Mouse (Mus musculus) forebrain, embryonic 12.5 days (tissue): ENCODE results near the gene Gm10842. TPM values are rescaled to one million over a fixed set of nuclear protein-coding genes. Genes with fewer than 3 reads are reported as not detected.

Source experiments
- ATAC-seq: fragments of 200-750 bp; cut with Nextera tagmentation; 2 replicates; pipeline ENCODE4 v1.8.0; 2017; ENCODE audit warnings: moderate TSS enrichment; ENCODE audit not compliant: low FRiP score
- H3K27ac ChIP-seq: fragments of 300-500 bp; sonication (generic); 2 replicates; pipeline ENCODE4 v1.5.1; 2016; ENCODE audit warnings: mild to moderate bottlenecking
- H3K27me3 ChIP-seq: fragments of 300-500 bp; sonication (generic); 2 replicates; pipeline ENCODE4 v1.6.1; 2016; ENCODE audit warnings: mild to moderate bottlenecking
- H3K36me3 ChIP-seq: fragments of 300-500 bp; sonication (generic); replicated peaks from 2 replicates; pipeline ENCODE4 v1.6.1; 2016; ENCODE audit warnings: mild to moderate bottlenecking
- H3K4me1 ChIP-seq: fragments of 300-500 bp; sonication (generic); 2 replicates; pipeline ENCODE4 v1.6.1; 2016
- H3K4me2 ChIP-seq: fragments of 300-500 bp; sonication (generic); 2 replicates; pipeline ENCODE4 v1.6.1; 2016; ENCODE audit warnings: mild to moderate bottlenecking, moderate library complexity
- H3K4me3 ChIP-seq: fragments of 300-500 bp; sonication (generic); replicated peaks from 2 replicates; pipeline ENCODE4 v1.5.1; 2016; ENCODE audit warnings: mild to moderate bottlenecking
- H3K9ac ChIP-seq: fragments of 300-500 bp; sonication (generic); 2 replicates; pipeline ENCODE4 v1.6.1; 2016; ENCODE audit warnings: mild to moderate bottlenecking
- H3K9me3 ChIP-seq: fragments of 300-500 bp; sonication (generic); 2 replicates; pipeline ENCODE4 v1.6.1; 2016
- WGBS: fragments of 180-500 bp; shearing (Covaris S2); methylation state at CpG from one replicate; pipeline ENCODE4 v1.1.7; 2016; 5-methylcytosine and 5-hydroxymethylcytosine counted together
- polyA plus RNA-seq: library from polyadenylated mRNA; unstranded; fragments of >200 nt; fragmentation: Nextera tagmentation; extraction: Ambion mirVana; gene quantifications from 2 replicates; pipeline ENCODE4 v1.2.1, GENCODE M21; 2016

The Gm10842 gene
- polyA plus RNA-seq, 1 experiment from 2014 or later: not detected

DNA sequence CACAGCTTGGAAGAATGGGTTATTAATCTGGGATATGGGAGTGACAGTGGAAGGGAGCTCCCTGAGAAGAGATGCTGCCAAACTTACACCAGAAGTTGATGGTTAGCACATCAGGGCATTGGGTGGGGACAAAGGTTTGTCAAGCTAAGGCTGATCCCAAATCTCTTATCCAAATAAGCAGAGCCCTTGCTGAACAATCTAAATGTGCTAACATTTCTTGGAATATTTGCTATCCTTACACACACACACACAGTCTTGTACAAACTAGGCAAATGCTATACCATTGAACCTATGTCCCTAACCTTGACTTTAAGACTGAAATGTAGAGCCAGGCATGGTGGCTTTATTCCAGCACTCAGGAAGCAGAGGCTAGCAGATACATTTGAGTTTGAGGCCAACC, 3.1 kb upstream of the Gm10842 start:
- ATAC-seq: no peak
- Histone ChIP-seq H3K4me1 (no peaks in the 10 kb centered on the region), H3K4me3 (no peak overlapping the region), H3K27me3 (no peaks in the 10 kb centered on the region), H3K4me2 (no peak overlapping the region), H3K27ac (no peak overlapping the region), H3K36me3 (peaks cover 24% of the 10 kb centered on the region), H3K9ac (no peak overlapping the region), H3K9me3 (no peaks in the 10 kb centered on the region)

DNA sequence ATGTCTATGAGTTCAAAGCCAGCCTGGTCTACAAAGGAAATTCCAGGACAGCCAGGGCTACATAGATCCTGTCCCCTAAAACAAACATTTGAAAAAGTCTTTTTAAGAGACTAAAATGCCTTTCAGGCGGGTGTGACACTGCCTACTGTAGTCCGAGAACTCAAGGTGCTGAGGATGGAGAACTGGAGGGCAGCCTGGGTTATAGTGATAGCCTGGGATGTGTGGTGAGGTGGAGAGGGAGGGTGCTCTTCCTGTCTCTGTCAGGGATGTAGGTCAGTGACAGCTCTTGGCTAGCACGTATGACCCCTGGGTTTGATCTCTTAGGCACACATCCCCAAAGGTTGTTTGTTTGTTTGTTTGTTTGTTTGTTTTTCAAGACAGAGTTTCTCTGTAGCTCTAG, 2.6 kb upstream of the Gm10842 start:
- WGBS: 87% methylated on average over 3 of the region's 3 CpGs
- H3K27me3 ChIP-seq: no peaks in the 10 kb centered on the region
- no peak overlapping the region for H3K4me2 ChIP-seq
- no peak for ATAC-seq
- H3K36me3 ChIP-seq: peaks cover 20% of the 10 kb centered on the region
- H3K27ac ChIP-seq: no peak overlapping the region
- H3K4me1 ChIP-seq: no peaks in the 10 kb centered on the region
- no peaks in the 10 kb centered on the region for H3K9me3 ChIP-seq
- no peak overlapping the region for H3K4me3 ChIP-seq
- H3K9ac ChIP-seq: no peak overlapping the region

DNA sequence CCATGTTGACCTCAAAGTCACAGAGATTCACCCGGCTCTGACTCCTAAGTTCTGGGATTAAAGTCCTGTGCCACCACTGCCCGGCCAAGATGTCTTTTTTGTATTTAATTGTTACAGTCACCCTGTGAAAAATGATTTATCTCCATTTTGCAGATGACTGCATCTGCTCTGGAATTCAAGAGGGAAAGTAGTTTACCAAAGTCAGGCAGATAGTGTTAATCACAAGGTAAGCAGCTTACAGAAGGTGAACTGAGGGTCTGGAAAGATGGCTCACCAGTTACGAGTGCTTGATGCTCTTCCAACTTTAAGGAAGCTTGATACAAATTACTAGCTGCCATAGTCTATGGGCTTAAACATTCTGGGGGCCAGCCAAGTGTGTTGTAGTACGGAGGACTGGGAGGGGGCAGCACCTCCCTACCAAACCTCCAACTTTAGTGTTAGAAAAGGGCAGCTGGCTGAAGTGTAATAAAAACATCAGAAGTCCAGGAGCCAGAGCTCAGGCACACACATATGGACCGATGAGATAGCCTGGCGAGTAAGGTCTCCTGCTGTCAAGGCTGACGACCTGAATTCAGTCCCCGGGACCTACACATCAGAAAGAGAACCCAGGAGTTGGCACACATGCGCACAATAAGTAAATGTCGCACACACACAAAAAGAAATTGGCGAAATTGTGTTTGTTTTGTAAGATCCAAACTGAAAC, 2.0 kb upstream of the Gm10842 start:
- H3K36me3 ChIP-seq: peaks cover 14% of the 10 kb centered on the region
- H3K27ac ChIP-seq: no peak overlapping the region
- no peak for ATAC-seq

DNA sequence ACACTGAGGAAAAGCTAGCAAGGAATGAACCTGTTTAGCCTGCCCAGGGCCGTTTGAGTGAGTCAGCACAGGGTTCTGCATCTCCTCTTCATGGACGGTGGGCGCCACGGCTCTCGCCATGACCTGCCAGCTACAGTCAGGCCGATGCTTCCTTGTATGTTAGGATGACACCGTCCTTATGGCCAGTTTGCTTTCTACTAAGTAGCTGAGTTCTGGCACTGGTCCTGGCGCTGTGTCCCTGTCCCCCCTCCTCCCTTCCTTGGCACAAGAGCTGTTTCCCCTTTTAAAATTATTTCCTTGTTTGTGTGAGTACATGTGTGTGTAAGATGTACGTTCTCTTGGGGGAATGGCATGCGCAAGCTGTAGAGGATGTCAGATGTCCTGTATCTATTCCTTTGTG, 1.5 kb upstream of the Gm10842 start:
- WGBS: 93% methylated on average over 10 of the region's 10 CpGs
- no peak for ATAC-seq

More for the DNA sequence above, 2.0 kb upstream of the Gm10842 start:
- no peaks in the 10 kb centered on the region for H3K4me1 ChIP-seq
- H3K27me3 ChIP-seq: no peaks in the 10 kb centered on the region
- no peak overlapping the region for H3K9ac ChIP-seq
- H3K4me3 ChIP-seq: no peak overlapping the region
- no peaks in the 10 kb centered on the region for H3K9me3 ChIP-seq
- WGBS: 85% methylated on average over 11 of the region's 11 CpGs
- H3K4me2 ChIP-seq: no peak overlapping the region

DNA sequence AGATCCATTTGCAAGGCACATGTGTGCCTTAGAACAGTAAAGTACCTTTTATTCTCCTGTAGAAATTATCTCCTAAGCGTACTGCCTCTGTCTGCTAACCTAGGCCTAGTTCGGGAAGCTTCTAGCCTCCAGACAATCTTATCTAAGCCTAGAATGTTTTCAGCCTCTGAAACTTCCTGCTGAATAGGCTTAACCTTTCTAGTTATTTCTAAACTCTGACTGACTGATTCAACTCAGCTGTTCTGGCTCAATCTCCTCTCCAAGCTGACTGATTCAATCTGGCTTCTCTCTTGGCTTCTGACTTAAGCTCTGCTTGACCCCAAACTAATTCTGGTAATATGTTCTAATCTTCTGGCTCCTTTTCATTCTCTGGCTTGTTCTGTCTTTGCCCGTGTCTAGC, 2.7 kb downstream of the Gm10842 start:
- Histone ChIP-seq H3K27ac (no peak overlapping the region), H3K4me1 (peaks cover 15% of the 10 kb centered on the region), H3K27me3 (no peaks in the 10 kb centered on the region), H3K9me3 (no peaks in the 10 kb centered on the region), H3K4me2 (no peak overlapping the region), H3K36me3 (no peaks in the 10 kb centered on the region), H3K9ac (no peak overlapping the region), H3K4me3 (no peak overlapping the region)
- no peak for ATAC-seq
- WGBS: 85% methylated on average over 3 of the region's 3 CpGs

More for the DNA sequence above, 1.5 kb upstream of the Gm10842 start:
- Histone ChIP-seq H3K36me3 (peaks cover 9% of the 10 kb centered on the region), H3K4me1 (no peaks in the 10 kb centered on the region), H3K27ac (no peak overlapping the region), H3K4me2 (no peak overlapping the region), H3K9me3 (no peaks in the 10 kb centered on the region), H3K27me3 (no peaks in the 10 kb centered on the region), H3K9ac (no peak overlapping the region; the same call in 1 of the 2 replicates), H3K4me3 (no peak overlapping the region)

DNA sequence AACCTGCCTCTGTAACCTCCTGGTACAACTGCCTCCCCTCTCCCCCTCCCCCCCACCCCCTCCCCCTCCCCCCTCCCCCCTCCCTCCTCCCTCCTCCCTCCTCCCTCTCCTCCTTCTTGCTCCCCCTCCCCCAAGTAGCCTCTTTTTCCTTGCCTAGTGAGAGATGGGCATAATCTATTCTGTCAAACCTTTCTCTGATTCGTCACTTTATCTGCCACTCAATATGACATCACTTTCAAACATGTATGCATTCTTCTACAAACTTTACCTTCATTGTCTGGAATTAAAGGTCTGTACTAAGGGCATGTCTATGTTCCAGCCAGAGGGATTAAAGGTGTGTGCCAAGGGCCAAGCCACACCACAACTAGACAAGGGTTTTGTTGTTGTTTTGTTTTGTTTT, 3.1 kb downstream of the Gm10842 start:
- Histone ChIP-seq H3K4me3 (no peak overlapping the region), H3K36me3 (no peaks in the 10 kb centered on the region), H3K9ac (no peak overlapping the region), H3K4me1 (peaks cover 15% of the 10 kb centered on the region), H3K27ac (no peak overlapping the region), H3K27me3 (no peaks in the 10 kb centered on the region), H3K9me3 (no peaks in the 10 kb centered on the region), H3K4me2 (no peak overlapping the region)
- WGBS: 100% methylated on average over 1 of the region's 1 CpGs
- ATAC-seq: no peak

DNA sequence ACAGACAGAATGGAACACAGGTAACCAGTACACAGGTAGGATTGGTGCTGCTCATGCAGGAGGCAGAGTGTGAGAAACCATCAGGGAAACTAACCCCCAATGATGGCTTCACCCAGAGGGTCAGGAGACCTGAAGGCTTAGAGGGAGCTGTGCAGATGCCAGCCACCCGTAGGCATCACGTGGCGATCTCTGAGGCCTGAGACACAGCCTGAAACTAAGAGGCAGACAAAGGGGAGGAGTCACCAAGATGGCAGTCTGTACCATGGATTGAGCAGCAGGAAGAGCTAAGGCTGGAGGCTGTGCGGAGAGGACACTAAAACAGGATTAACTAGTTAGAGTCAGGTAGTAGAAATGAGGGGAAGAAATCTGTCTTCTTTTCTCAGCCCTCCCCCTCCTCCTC, 4.0 kb downstream of the Gm10842 start:
- H3K4me3 ChIP-seq: no peak overlapping the region
- H3K9me3 ChIP-seq: no peaks in the 10 kb centered on the region
- no peak overlapping the region for H3K27ac ChIP-seq
- ATAC-seq: no peak
- peaks cover 15% of the 10 kb centered on the region for H3K4me1 ChIP-seq
- H3K36me3 ChIP-seq: no peaks in the 10 kb centered on the region
- no peak overlapping the region for H3K9ac ChIP-seq
- H3K27me3 ChIP-seq: no peaks in the 10 kb centered on the region
- WGBS: 72% methylated on average over 4 of the region's 4 CpGs
- H3K4me2 ChIP-seq: no peak overlapping the region

DNA sequence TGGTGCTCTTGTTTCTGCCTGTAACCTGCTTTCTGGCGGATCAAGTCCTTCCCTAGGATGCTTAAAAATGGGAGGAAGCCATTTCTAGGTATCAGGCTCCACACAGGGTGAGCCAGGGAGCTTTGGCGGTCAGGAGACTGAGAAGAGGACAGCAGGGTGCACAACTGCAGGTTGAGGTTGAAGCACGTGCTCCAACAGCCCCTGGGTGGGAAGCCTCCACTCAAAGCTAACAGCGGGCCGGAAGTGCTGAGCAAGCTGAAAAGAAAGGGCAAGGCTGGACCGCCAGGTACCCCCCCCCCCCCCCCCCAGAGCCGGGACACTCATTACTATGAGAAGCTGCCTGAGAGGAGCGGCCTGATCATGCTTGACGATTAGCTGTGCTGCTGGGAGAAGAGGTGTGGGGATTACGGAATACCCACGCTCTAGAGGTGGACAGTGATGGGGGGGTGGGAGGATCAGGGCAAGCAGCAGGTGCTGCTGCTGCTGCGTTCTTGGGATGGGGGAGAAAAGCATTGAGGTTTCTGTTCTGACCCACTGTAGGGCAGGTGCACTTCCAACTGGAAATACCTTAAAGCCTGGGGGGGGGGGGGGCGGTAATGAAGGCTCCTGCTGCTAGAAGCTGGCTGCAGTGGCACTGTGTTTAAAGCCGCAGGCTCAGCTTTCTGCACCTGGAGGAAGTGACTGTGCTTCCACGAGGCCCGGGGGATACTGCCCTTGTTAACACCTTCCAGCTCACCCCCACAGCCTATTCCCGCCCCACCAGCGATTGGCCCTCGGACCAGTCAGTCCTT, 4.7 kb downstream of the Gm10842 start:
- H3K4me1 ChIP-seq: peaks cover 15% of the 10 kb centered on the region
- peak overlapping the region; percentile 12; the same call in 1 of the 2 replicates for H3K9ac ChIP-seq
- H3K27me3 ChIP-seq: no peaks in the 10 kb centered on the region
- no peak overlapping the region for H3K27ac ChIP-seq
- ATAC-seq: no peak
- 27% methylated on average over 18 of the region's 19 CpGs for WGBS
- no peaks in the 10 kb centered on the region for H3K9me3 ChIP-seq
- no peaks in the 10 kb centered on the region for H3K36me3 ChIP-seq
- peak overlapping the region; percentile 26 for H3K4me2 ChIP-seq
- no peak overlapping the region for H3K4me3 ChIP-seq

DNA sequence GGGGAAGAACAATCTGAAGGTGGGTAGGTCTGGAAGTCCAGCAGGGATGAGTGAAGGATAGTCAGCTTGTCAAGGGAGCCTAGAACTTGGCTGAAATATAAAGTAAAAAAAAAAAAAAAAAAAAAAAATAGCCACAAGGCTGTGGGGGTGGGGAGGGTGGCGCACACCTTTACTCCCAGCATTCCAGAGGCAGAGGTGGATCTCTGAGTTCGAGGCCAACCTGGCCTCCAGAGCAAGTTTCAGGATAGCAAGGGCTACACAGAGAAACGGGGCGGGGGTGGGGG, 5.3 kb downstream of the Gm10842 start:
- Histone ChIP-seq H3K9me3 (no peaks in the 10 kb centered on the region), H3K4me1 (peaks cover 15% of the 10 kb centered on the region), H3K9ac (no peak overlapping the region), H3K36me3 (no peaks in the 10 kb centered on the region), H3K4me3 (no peak overlapping the region), H3K4me2 (peak overlapping the region; percentile 26; the same call in 1 of the 2 replicates), H3K27ac (no peak overlapping the region), H3K27me3 (no peaks in the 10 kb centered on the region)
- ATAC-seq: no peak
- WGBS: 20% methylated on average over 1 of the region's 4 CpGs

DNA sequence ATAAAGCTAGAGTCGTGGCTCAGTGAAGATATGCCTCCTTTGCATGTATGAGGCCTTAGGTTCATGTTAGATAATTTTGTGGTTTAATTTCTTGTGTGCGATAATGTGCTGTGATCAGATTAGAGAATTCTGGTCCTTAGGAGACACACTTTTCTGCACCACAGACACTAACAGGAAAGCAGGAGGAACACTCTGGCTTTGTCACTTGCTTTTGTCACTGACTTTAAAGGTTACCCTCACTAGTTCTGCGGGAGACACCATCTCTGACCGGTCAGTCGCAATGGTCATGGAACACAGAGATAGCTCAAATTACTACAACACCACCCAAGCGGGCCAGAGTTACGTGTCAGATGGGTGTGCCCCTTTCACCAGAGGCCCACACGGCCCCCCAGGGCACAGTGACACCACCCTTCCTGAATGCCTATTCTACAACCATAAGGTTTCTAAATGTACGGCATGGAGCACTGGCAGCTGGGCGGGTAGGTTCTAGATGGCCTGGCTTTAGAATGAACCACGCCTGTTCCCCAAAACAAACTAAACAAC, 5.7 kb downstream of the Gm10842 start:
- no peak overlapping the region for H3K4me2 ChIP-seq
- H3K4me1 ChIP-seq: peaks cover 15% of the 10 kb centered on the region
- no peaks in the 10 kb centered on the region for H3K27me3 ChIP-seq
- ATAC-seq: no peak
- no peaks in the 10 kb centered on the region for H3K9me3 ChIP-seq
- H3K4me3 ChIP-seq: no peak overlapping the region
- H3K27ac ChIP-seq: no peak overlapping the region
- no peaks in the 10 kb centered on the region for H3K36me3 ChIP-seq
- 84% methylated on average over 11 of the region's 11 CpGs for WGBS
- H3K9ac ChIP-seq: no peak overlapping the region

DNA sequence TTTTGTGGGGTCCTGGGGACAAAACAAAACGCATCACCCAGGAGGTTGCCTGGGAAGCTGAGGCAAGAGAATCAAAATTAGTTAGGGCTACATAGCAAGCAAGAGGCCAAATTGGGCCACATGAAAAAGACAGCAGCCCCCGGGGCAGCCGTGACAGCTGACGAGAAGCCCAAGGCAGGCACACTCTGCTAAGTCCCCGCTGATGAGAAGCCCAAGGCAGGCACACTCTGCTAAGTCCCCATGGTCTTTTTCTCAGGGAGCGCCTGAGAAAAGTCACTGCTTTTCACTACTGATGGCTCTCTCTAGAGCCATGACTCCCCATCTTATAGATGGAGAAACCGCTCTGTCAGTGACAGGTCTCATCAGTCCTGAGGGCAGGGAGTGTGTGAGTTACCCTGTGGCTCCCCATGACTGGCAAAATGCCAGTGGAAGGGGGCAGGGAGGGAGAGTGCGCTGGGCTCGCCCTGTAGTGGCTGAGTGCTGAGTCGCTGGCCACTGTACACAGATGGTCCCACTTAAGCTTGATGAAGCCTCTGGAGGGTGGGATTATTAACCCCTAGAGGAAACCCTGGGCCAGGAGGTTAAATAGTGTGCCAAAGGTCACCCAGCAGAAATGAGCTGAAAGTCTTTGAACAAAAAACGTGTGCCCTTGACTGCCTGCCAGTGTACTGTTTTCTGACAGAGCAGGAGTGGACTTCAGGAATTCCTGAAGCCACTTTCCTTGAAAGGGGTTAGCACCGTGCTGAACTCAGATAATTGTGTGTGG, 6.6 kb downstream of the Gm10842 start:
- Histone ChIP-seq H3K27me3 (no peaks in the 10 kb centered on the region), H3K27ac (no peak overlapping the region), H3K9me3 (no peaks in the 10 kb centered on the region), H3K4me3 (no peak overlapping the region), H3K4me1 (peaks cover 15% of the 10 kb centered on the region), H3K36me3 (no peaks in the 10 kb centered on the region), H3K4me2 (no peak overlapping the region), H3K9ac (no peak overlapping the region)
- WGBS: 37% methylated on average over 12 of the region's 12 CpGs
- no peak for ATAC-seq

DNA sequence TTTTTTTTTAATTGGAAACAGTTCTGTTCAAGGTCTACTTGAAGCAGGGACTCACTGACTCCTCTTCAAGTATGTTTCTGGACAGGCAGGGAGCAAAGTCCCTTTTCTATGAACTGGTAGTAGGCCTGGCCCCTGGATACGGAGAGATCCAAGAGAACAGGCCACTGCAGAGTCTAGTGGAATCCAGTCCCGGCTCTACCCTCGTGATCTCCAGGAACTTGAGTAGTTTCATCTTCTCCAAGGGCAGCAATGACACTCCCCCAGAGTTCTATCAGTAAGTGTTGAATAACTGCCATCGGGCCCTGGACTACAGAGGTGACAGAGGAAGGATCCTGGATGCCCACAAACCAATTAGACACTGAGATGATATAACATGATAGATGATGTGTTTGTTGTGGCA, 9.2 kb downstream of the Gm10842 start:
- Histone ChIP-seq H3K36me3 (no peaks in the 10 kb centered on the region), H3K4me2 (no peak overlapping the region), H3K9me3 (no peaks in the 10 kb centered on the region), H3K4me3 (no peak overlapping the region), H3K27ac (no peak overlapping the region), H3K27me3 (no peaks in the 10 kb centered on the region), H3K9ac (no peak overlapping the region), H3K4me1 (peaks cover 15% of the 10 kb centered on the region)
- WGBS: 77% methylated on average over 4 of the region's 4 CpGs
- no peak for ATAC-seq
